Mouse (Mus musculus): ENCODE data around the gene Stx18. TPM values are rescaled to one million over a fixed set of nuclear protein-coding genes. Genes with fewer than 3 reads are reported as not detected.

The Stx18 gene
- total and polyA plus RNA-seq, 3 experiments: 26.3 to 35.8 (median 29.4) TPM

GRCm38 (mm10) chr5:38009071-38009470 lies 29.5 kb upstream of the Stx18 start:
- Histone ChIP-seq H3K27ac (ENCODE audit: insufficient read depth, low read depth) (no peak overlapping the region), H3K79me2 (replicated peaks; ENCODE audit: control insufficient read depth, extremely low read depth, insufficient read depth, poor library complexity, severe bottlenecking) (no peaks in the 10 kb centered on the region), H3K9ac (ENCODE audit: insufficient read depth, low read depth) (no peak overlapping the region), H3K4me1 (ENCODE audit: control insufficient read depth in 1 of 2, insufficient read depth in 2 of 2) (peaks cover 3 to 8% of the 10 kb centered on the region in 2 experiments), H3K36me3 (replicated peaks in 1 of 2; ENCODE audit: control insufficient read depth in 1 of 2, insufficient read depth in 1 of 2, low read length in 1 of 2) (no peaks in the 10 kb centered on the region), H3K9me3 (replicated peaks; ENCODE audit: low read length) (no peaks in the 10 kb centered on the region), H3K4me3 (replicated peaks in 1 of 3; ENCODE audit: low read depth in 2 of 3, low read length in 2 of 3, poor library complexity in 1 of 3) (no peak overlapping the region), H3K4me2 (ENCODE audit: insufficient read depth, low read depth, poor library complexity, severe bottlenecking) (no peak overlapping the region), H3K27me3 (replicated peaks) (peaks cover 34% of the 10 kb centered on the region)
- TF ChIP-seq E2F4 (IDR thresholded peaks at IDR 0.05; ENCODE audit: insufficient replicate concordance, low read depth, low read length) (no peak), KAT2A (IDR thresholded peaks at IDR 0.05; ENCODE audit: insufficient replicate concordance, low read length) (no peak)
- in situ Hi-C loops (cut with MboI; ENCODE audit: low pct_ligation_motif_present, low pct_unique_long_range_greater_than_20kb, low sequenced_read_pairs): no loop called here
- DNase-seq (ENCODE audit: extremely low read depth): no peak
- dilution Hi-C loops (cut with MboI; ENCODE audit: extremely low pct_ligation_motif_present, extremely low pct_unique_long_range_greater_than_20kb, low sequenced_read_pairs): no loop called here

- TF ChIP-seq IRF4 (IDR thresholded peaks at IDR 0.05; ENCODE audit: low read depth, low read length) (no peak), BHLHE40 (IDR thresholded peaks at IDR 0.05; ENCODE audit: low read depth, low read length) (no peak), TCF12 (IDR thresholded peaks at IDR 0.05; ENCODE audit: low read depth, low read length) (no peak), POLR2AphosphoS2 (IDR thresholded peaks at IDR 0.05; ENCODE audit: low read depth, low read length) (no peak), E2F4 (IDR thresholded peaks at IDR 0.05; ENCODE audit: insufficient replicate concordance, low read depth, low read length) (no peak), TBP (conservative IDR thresholded peaks at IDR 0.05; ENCODE audit: low read depth, low read length) (no peak), ELF1 (IDR thresholded peaks at IDR 0.05; ENCODE audit: low read depth, low read length) (no peak), EP300 (IDR thresholded peaks at IDR 0.05; ENCODE audit: low read length) (no peak)
- Histone ChIP-seq H3K4me2 (ENCODE audit: insufficient read depth, low read depth, poor library complexity, severe bottlenecking) (no peak overlapping the region), H3K4me3 (replicated peaks in 1 of 3; ENCODE audit: low read depth in 2 of 3, low read length in 2 of 3, poor library complexity in 1 of 3) (no peak overlapping the region), H3K9me3 (replicated peaks; ENCODE audit: low read length) (peaks cover 4% of the 10 kb centered on the region), H3K9ac (ENCODE audit: insufficient read depth, low read depth) (no peak overlapping the region), H3K79me2 (replicated peaks; ENCODE audit: control insufficient read depth, extremely low read depth, insufficient read depth, poor library complexity, severe bottlenecking) (no peaks in the 10 kb centered on the region), H3K27me3 (replicated peaks) (peaks cover 83% of the 10 kb centered on the region), H3K27ac (ENCODE audit: insufficient read depth, low read depth) (no peak overlapping the region), H3K4me1 (ENCODE audit: control insufficient read depth in 1 of 2, insufficient read depth in 2 of 2) (no peaks in the 10 kb centered on the region), H3K36me3 (replicated peaks in 1 of 2; ENCODE audit: control insufficient read depth in 1 of 2, insufficient read depth in 1 of 2, low read length in 1 of 2) (no peaks in the 10 kb centered on the region)
- in situ Hi-C loops (cut with MboI; ENCODE audit: low pct_ligation_motif_present, low pct_unique_long_range_greater_than_20kb, low sequenced_read_pairs): no loop called here
- dilution Hi-C loops (cut with MboI; ENCODE audit: extremely low pct_ligation_motif_present, extremely low pct_unique_long_range_greater_than_20kb, low sequenced_read_pairs): no loop called here
- no peak for DNase-seq (ENCODE audit: extremely low read depth)
Observed at GRCm38 (mm10) chr5:38014916-38015315, 23.6 kb upstream of the Stx18 start.

GRCm38 (mm10) chr5:38016945-38017344 lies 21.6 kb upstream of the Stx18 start:
- in situ Hi-C loops (cut with MboI; ENCODE audit: low pct_ligation_motif_present, low pct_unique_long_range_greater_than_20kb, low sequenced_read_pairs): no loop called here
- no peak for TF ChIP-seq NELFE (IDR thresholded peaks at IDR 0.05; ENCODE audit: low read depth, low read length)
- TF ChIP-seq BHLHE40 (IDR thresholded peaks at IDR 0.05; ENCODE audit: low read depth, low read length): no peak
- no peak for TF ChIP-seq JUND (conservative IDR thresholded peaks at IDR 0.05; ENCODE audit: low read depth, low read length)
- TF ChIP-seq NRF1 (IDR thresholded peaks at IDR 0.05; ENCODE audit: low read depth, low read length): no peak
- TF ChIP-seq KAT2A (IDR thresholded peaks at IDR 0.05; ENCODE audit: insufficient replicate concordance, low read length): no peak
- no peak for TF ChIP-seq ZKSCAN1 (IDR thresholded peaks at IDR 0.05; ENCODE audit: borderline replicate concordance, low read depth, low read length)
- no peak for TF ChIP-seq UBTF (IDR thresholded peaks at IDR 0.05; ENCODE audit: low read depth, low read length)
- no peak for TF ChIP-seq GABPA (IDR thresholded peaks at IDR 0.05; ENCODE audit: insufficient replicate concordance, low read depth, low read length)
- no peak for DNase-seq (ENCODE audit: extremely low read depth)

More at GRCm38 (mm10) chr5:38016945-38017344, 21.6 kb upstream of the Stx18 start:
- peaks cover 95% of the 10 kb centered on the region for H3K27me3 ChIP-seq (replicated peaks)
- peaks cover 4% of the 10 kb centered on the region for H3K9me3 ChIP-seq (replicated peaks; ENCODE audit: low read length)
- H3K36me3 ChIP-seq (replicated peaks in 1 of 2; ENCODE audit: control insufficient read depth in 1 of 2, insufficient read depth in 1 of 2, low read length in 1 of 2): no peaks in the 10 kb centered on the region
- no peaks in the 10 kb centered on the region for H3K4me1 ChIP-seq (ENCODE audit: control insufficient read depth in 1 of 2, insufficient read depth in 2 of 2)
- H3K9ac ChIP-seq (ENCODE audit: insufficient read depth, low read depth): no peak overlapping the region
- no peak overlapping the region for H3K27ac ChIP-seq (ENCODE audit: insufficient read depth, low read depth)
- no peak overlapping the region for H3K4me3 ChIP-seq (replicated peaks in 1 of 3; ENCODE audit: low read depth in 2 of 3, low read length in 2 of 3, poor library complexity in 1 of 3)
- dilution Hi-C loops (cut with MboI; ENCODE audit: extremely low pct_ligation_motif_present, extremely low pct_unique_long_range_greater_than_20kb, low sequenced_read_pairs): no loop called here
- no peaks in the 10 kb centered on the region for H3K79me2 ChIP-seq (replicated peaks; ENCODE audit: control insufficient read depth, extremely low read depth, insufficient read depth, poor library complexity, severe bottlenecking)
- H3K4me2 ChIP-seq (ENCODE audit: insufficient read depth, low read depth, poor library complexity, severe bottlenecking): no peak overlapping the region

Data from CH12.LX (cell line).